Mouse (Mus musculus): ENCODE data around the gene Adgrd1.

DNA sequence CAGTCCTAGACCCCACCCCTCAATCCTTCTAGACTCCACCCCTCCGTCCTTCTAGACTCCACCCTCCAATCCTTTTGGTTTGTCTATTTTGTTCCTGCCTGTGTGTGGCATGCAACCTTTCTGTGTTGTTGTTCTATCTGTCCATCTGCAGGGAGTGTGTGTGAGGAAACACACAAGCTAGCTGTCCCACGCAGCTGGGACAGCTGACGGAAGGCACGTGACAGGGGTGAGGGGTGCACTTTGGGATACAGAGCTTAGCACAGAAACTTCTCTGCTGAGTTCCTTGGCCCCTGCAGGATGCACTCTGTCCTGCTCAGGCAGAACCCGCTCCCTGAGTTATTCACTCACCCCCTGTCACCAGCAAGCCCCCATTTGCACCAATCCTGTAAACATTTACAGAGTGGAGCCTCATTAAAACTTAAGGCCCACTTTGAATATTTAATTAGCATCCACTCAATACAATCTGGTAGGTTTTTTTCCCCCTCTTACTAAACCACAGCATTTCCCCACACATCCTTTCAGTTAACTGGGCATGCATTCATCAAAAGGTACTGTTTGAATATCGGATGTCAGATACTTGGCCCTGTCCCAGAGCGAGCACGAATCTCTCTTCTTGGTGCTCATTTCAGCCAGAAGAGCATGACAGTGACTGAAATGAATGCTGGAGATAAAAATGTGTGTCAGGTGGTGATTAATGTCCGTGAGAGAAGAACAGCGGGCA is 4.0 kb upstream of the Adgrd1 start:
- TF ChIP-seq POLR2A (IDR thresholded peaks at IDR 0.05; ENCODE audit: insufficient read length, low read depth) (no peak), TCF3 (IDR thresholded peaks at IDR 0.05; ENCODE audit: insufficient read length, low read depth) (no peak), REST (IDR thresholded peaks at IDR 0.05; ENCODE audit: insufficient read depth, insufficient read length) (no peak), TCF12 (IDR thresholded peaks at IDR 0.05; ENCODE audit: insufficient read depth, poor library complexity, severe bottlenecking) (no peak), MYOG (IDR thresholded peaks at IDR 0.05; ENCODE audit: control insufficient read depth in 1 of 3, insufficient read depth in 1 of 3, insufficient read length in 2 of 3, low read depth in 2 of 3) (no peak), USF1 (IDR thresholded peaks at IDR 0.05; ENCODE audit: low read depth) (no peak), SRF (IDR thresholded peaks at IDR 0.05; ENCODE audit: control insufficient read depth, insufficient read length, low read depth) (no peak), POLR2AphosphoS2 (IDR thresholded peaks at IDR 0.05; ENCODE audit: insufficient read length, low read depth) (no peak), MAX (IDR thresholded peaks at IDR 0.05; ENCODE audit: low read depth) (no peak)
